Mouse (Mus musculus): ENCODE data around the gene Rnaseh2a. TPM values are rescaled to one million over a fixed set of nuclear protein-coding genes. Genes with fewer than 3 reads are reported as not detected.

Rnaseh2a gene
- polyA plus RNA-seq, 1 experiment: 30.4 TPM

DNA sequence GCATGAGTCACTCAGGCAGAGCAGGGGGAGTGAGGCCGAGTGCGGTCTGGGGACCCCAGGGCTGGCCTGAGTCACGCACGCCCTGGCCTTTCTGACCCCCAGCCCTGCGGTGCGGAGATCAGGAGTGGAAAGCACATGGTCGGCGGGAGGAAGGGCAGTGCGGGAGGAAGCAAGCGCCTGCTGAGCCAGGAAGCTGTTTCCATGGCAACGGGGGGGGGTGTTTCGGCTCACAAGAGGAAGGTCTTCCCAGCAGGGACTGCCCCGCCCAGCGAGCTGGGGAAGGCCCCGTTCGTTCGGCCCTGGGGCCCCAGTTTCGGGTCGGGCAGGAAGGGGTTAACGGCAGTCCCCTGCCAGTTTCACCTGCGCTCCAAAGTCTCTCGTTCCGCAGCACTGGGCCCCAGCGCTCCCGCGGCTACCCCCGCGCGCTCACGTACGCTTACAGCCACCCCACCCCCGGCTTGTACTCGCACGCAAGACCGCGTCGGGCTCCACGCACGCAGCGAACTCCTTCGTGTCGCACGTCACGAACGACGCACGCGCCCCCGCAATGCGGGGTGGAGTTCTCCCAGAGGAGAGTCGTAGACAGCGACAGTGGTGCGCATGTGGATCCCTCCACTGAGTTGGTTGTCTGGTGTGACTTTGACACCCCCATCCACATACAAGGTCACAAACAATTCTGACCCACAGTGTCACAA, 16.3 kb upstream of the Rnaseh2a start:
- H3K4me1 ChIP-seq (ENCODE audit: control insufficient read depth, insufficient read depth, low read length): peaks cover 49% of the 10 kb centered on the region
- WGBS: 1% methylated on average over 53 of the region's 53 CpGs
- TF ChIP-seq POLR2A (IDR thresholded peaks at IDR 0.05; ENCODE audit: borderline replicate concordance, extremely low read depth, low read depth, low read length): peak; percentile 67; the same call in 1 of the 2 replicates
- TF ChIP-seq CTCF (IDR thresholded peaks at IDR 0.05; ENCODE audit: insufficient read depth, low read length): no peak
- DNase-seq: peak; percentile 88
- peak overlapping the region; percentile 52 for H3K4me3 ChIP-seq (replicated peaks; ENCODE audit: extremely low read depth, low read depth, low read length)

GRCm38 (mm10) chr8:84985049-84985683, 15.6 kb upstream of the Rnaseh2a start:
- no peak for DNase-seq
- TF ChIP-seq POLR2A (IDR thresholded peaks at IDR 0.05; ENCODE audit: borderline replicate concordance, extremely low read depth, low read depth, low read length) (no peak), CTCF (IDR thresholded peaks at IDR 0.05; ENCODE audit: insufficient read depth, low read length) (no peak)
- Histone ChIP-seq H3K4me1 (ENCODE audit: control insufficient read depth, insufficient read depth, low read length) (peaks cover 55% of the 10 kb centered on the region), H3K4me3 (replicated peaks; ENCODE audit: extremely low read depth, low read depth, low read length) (peak overlapping the region; percentile 52)
- WGBS: under 1% methylated on average over 23 of the region's 23 CpGs

DNA sequence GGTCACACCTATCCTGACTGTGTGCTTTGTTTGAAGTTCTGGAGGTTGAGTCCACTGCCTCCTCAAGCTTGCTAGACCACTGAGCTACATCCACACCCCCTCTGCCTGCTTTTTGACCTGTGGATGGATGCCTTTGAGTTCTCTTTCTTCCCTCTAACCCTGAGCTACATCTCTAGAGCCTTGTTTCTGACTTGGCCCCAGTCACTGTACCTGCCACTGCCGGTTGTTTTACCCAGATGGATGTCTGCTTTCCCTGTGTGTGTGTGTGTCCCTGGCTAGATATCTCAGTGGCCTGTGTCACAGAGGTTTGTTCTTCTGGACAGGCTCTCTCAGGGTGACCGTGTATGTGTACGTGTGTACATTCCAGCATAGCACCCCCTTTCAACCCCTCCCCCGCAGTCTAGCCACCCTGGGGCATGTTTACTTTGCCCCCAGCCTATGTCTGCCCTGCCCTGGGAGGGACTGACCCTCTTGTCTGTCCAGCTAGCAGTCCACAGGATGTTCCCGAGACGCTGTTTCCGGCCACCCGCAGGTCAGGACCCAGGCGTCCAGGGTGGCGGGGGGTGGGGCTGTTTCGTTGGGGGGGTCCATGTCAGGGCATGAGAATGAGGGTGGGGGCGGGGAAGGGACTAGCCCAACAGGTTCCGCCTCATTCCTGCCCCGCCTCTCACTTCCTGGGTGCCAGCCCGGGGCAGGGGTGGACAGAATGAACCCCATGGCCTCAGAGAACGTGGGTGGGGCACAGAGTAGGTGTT, 14.9 kb upstream of the Rnaseh2a start:
- Histone ChIP-seq H3K4me3 (replicated peaks; ENCODE audit: extremely low read depth, low read depth, low read length) (no peak overlapping the region), H3K4me1 (ENCODE audit: control insufficient read depth, insufficient read depth, low read length) (peaks cover 53% of the 10 kb centered on the region)
- TF ChIP-seq CTCF (IDR thresholded peaks at IDR 0.05; ENCODE audit: insufficient read depth, low read length): no peak
- TF ChIP-seq POLR2A (IDR thresholded peaks at IDR 0.05; ENCODE audit: borderline replicate concordance, extremely low read depth, low read depth, low read length): no peak; the same call in 1 of the 2 replicates
- 5% methylated on average over 16 of the region's 16 CpGs for WGBS
- peak; percentile 72 for DNase-seq

GRCm38 (mm10) chr8:84982499-84983011, 13.0 kb upstream of the Rnaseh2a start:
- peaks cover 52% of the 10 kb centered on the region for H3K4me1 ChIP-seq (ENCODE audit: control insufficient read depth, insufficient read depth, low read length)
- no peak overlapping the region for H3K4me3 ChIP-seq (replicated peaks; ENCODE audit: extremely low read depth, low read depth, low read length)
- TF ChIP-seq CTCF (IDR thresholded peaks at IDR 0.05; ENCODE audit: insufficient read depth, low read length): no peak
- no peak for TF ChIP-seq POLR2A (IDR thresholded peaks at IDR 0.05; ENCODE audit: borderline replicate concordance, extremely low read depth, low read depth, low read length)
- DNase-seq: no peak
- WGBS: 45% methylated on average over 3 of the region's 3 CpGs

GRCm38 (mm10) chr8:84981644-84982498, 12.3 kb upstream of the Rnaseh2a start:
- TF ChIP-seq CTCF (IDR thresholded peaks at IDR 0.05; ENCODE audit: insufficient read depth, low read length): no peak
- TF ChIP-seq POLR2A (IDR thresholded peaks at IDR 0.05; ENCODE audit: borderline replicate concordance, extremely low read depth, low read depth, low read length): no peak
- peak; percentile 58 for DNase-seq
- H3K4me3 ChIP-seq (replicated peaks; ENCODE audit: extremely low read depth, low read depth, low read length): no peak overlapping the region
- peaks cover 52% of the 10 kb centered on the region for H3K4me1 ChIP-seq (ENCODE audit: control insufficient read depth, insufficient read depth, low read length)
- 52% methylated on average over 15 of the region's 15 CpGs for WGBS

DNA sequence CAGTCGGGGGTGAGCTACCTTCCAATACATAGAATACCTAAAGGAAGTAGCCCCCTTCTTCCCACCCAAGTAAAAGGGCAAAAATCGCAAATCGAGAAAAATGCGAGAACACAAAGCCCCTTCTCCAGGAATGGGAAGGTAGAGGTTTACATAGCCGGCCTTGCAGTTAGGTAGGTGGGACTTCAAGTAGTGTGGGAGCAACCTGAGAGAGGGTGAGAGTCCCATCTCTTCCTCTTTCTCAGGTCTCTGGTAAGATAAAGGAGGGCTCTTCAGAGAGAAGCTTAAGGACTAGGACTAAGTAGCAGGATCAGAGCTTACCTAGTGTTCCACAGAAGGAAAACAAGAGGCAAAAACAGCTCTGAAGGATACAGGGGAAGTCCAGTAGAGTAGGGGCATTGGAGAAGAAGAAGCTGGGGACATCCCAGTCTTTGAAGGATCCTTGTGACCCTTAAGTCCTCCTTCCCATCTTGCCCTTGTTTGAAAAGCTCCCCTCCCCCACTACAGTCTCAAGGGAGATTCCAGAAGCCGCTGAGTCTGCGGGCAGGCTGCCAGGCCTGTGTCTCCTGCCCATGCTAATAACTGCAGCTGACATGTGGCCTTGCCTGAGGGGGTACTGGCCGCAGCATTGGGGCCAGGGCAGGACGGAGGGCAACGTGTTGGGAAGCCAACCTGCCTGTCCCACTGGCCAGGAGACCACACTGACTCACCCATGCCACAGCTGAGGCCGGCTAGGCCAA, 11.2 kb upstream of the Rnaseh2a start:
- WGBS: 24% methylated on average over 11 of the region's 11 CpGs
- Histone ChIP-seq H3K4me3 (replicated peaks; ENCODE audit: extremely low read depth, low read depth, low read length) (no peak overlapping the region), H3K4me1 (ENCODE audit: control insufficient read depth, insufficient read depth, low read length) (peaks cover 51% of the 10 kb centered on the region)
- TF ChIP-seq CTCF (IDR thresholded peaks at IDR 0.05; ENCODE audit: insufficient read depth, low read length): no peak
- TF ChIP-seq POLR2A (IDR thresholded peaks at IDR 0.05; ENCODE audit: borderline replicate concordance, extremely low read depth, low read depth, low read length): peak; percentile 25; the same call in 1 of the 2 replicates
- peak; percentile 80 for DNase-seq

- DNase-seq: peak; percentile 88
- H3K4me3 ChIP-seq (replicated peaks; ENCODE audit: extremely low read depth, low read depth, low read length): peak overlapping the region; percentile 60
- TF ChIP-seq POLR2A (IDR thresholded peaks at IDR 0.05; ENCODE audit: borderline replicate concordance, extremely low read depth, low read depth, low read length) (peak; percentile 52; the same call in 1 of the 2 replicates), CTCF (IDR thresholded peaks at IDR 0.05; ENCODE audit: insufficient read depth, low read length) (no peak)
- peaks cover 49% of the 10 kb centered on the region for H3K4me1 ChIP-seq (ENCODE audit: control insufficient read depth, insufficient read depth, low read length)
- WGBS: 1% methylated on average over 33 of the region's 42 CpGs
These were observed 10.2 kb upstream of the Rnaseh2a start for GRCm38 (mm10) chr8:84979599-84980421.

Data from lung, adult 2 months (tissue).